Mouse (Mus musculus) neural tube, embryonic 14.5 days (tissue): ENCODE results near the gene Pwp2. TPM values are rescaled to one million over a fixed set of nuclear protein-coding genes. Genes with fewer than 3 reads are reported as not detected.

Source experiments
- ATAC-seq: fragments of 200-750 bp; cut with Nextera tagmentation; 2 replicates; pipeline ENCODE4 v1.8.0; 2017; ENCODE audit warnings: low read depth, mild to moderate bottlenecking, moderate TSS enrichment, moderate library complexity
- H3K27ac ChIP-seq: fragments of 300-500 bp; sonication (generic); 2 replicates; pipeline ENCODE4 v1.5.1; 2014; ENCODE audit warnings: low read depth, mild to moderate bottlenecking, control low read depth, low read length, moderate library complexity, mixed read lengths
- H3K27me3 ChIP-seq: fragments of 300-500 bp; sonication (generic); 2 replicates; pipeline ENCODE4 v1.6.1; 2014; ENCODE audit warnings: low read length; ENCODE audit not compliant: control insufficient read depth, insufficient read depth
- H3K36me3 ChIP-seq: fragments of 300-500 bp; sonication (generic); 2 replicates; pipeline ENCODE4 v1.6.1; 2014; ENCODE audit warnings: low read length, mixed read lengths; ENCODE audit not compliant: control insufficient read depth, insufficient read depth
- H3K4me1 ChIP-seq: fragments of 300-500 bp; sonication (generic); 2 replicates; pipeline ENCODE4 v1.6.1; 2014; ENCODE audit warnings: low read length; ENCODE audit not compliant: control insufficient read depth, insufficient read depth
- H3K4me2 ChIP-seq: fragments of 300-500 bp; sonication (generic); 2 replicates; pipeline ENCODE4 v1.6.1; 2014; ENCODE audit warnings: mild to moderate bottlenecking, low read depth, low read length, control low read depth
- H3K4me3 ChIP-seq: fragments of 300-500 bp; sonication (generic); 2 replicates; pipeline ENCODE4 v1.5.1; 2014; ENCODE audit warnings: low read depth, low read length, control low read depth, mixed read lengths
- H3K9ac ChIP-seq: fragments of 300-500 bp; sonication (generic); replicated peaks from 2 replicates; pipeline ENCODE4 v1.6.1; 2014; ENCODE audit warnings: low read depth, mild to moderate bottlenecking, control low read depth, low read length, mixed read lengths
- H3K9me3 ChIP-seq: fragments of 300-500 bp; sonication (generic); 2 replicates; pipeline ENCODE4 v1.6.1; 2016; ENCODE audit warnings: low read length; ENCODE audit not compliant: control insufficient read depth
- WGBS: fragments of 180-500 bp; shearing (Covaris S2); extraction: QIAGEN DNeasy Blood & Tissue Kit; methylation state at CpG from one replicate; pipeline ENCODE4 v1.1.7; 2014; 5-methylcytosine and 5-hydroxymethylcytosine counted together
- polyA plus RNA-seq: library from polyadenylated mRNA; unstranded; fragments of >200 nt; fragmentation: Nextera tagmentation; extraction: Ambion mirVana; gene quantifications from 2 replicates; pipeline ENCODE4 v1.2.1, GENCODE M21; 2014

The Pwp2 gene
- polyA plus RNA-seq, 1 experiment from 2014 or later, result 12.7 TPM

- Histone ChIP-seq H3K27ac (no peak overlapping the region), H3K4me2 (peak overlapping the region; percentile 32), H3K36me3 (peaks cover 27% of the 10 kb centered on the region), H3K27me3 (no peaks in the 10 kb centered on the region), H3K4me3 (no peak overlapping the region), H3K9me3 (no peaks in the 10 kb centered on the region), H3K9ac (0 out of 2 replicates have a peak overlapping the region, but pooled peaks have one; percentile 21), H3K4me1 (0 out of 2 replicates have a peak, but pooled peaks cover 3% of the 10 kb centered on the region)
- WGBS, result 3% methylated on average over 7 of the region's 7 CpGs
- peak; percentile 83 for ATAC-seq
These were observed 25.0 kb downstream of the Pwp2 start for GRCm38 (mm10) chr10:78159906-78160305.

- ATAC-seq, result 0 out of 2 replicates have a peak, but pooled peaks have one; percentile 25
- 14% methylated on average over 17 of the region's 17 CpGs for WGBS
- peak overlapping the region; percentile 32 for H3K4me2 ChIP-seq
- H3K27me3 ChIP-seq, result no peaks in the 10 kb centered on the region
- H3K4me3 ChIP-seq, result no peak overlapping the region
- no peaks in the 10 kb centered on the region for H3K9me3 ChIP-seq
- H3K27ac ChIP-seq, result no peak overlapping the region
- H3K4me1 ChIP-seq, result 0 out of 2 replicates have a peak, but pooled peaks cover 3% of the 10 kb centered on the region
- 0 out of 2 replicates have a peak overlapping the region, but pooled peaks have one; percentile 21 for H3K9ac ChIP-seq
- H3K36me3 ChIP-seq, result peaks cover 21% of the 10 kb centered on the region
These were observed 25.6 kb downstream of the Pwp2 start for GRCm38 (mm10) chr10:78159252-78159878.

DNA sequence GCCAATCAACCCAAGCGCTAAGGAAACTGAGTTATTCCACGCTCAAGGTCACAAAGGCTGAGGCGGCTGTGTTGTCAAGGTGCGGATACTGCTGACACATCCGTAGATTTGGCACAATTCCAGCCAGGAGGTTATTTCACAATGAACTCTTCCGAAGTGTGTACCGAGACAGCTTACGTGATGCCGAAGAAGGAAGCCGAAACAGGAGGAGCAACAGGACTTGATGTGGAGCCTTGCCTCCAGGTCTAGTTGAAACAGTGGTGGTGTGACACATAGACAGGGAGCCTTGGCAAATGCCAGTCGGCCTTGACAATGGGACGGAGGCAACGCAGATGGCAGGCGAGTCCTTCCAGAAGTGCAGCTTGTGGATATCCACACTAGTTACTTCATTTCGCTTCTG, 26.9 kb downstream of the Pwp2 start:
- Histone ChIP-seq H3K9ac (no peak overlapping the region), H3K36me3 (peaks cover 14% of the 10 kb centered on the region), H3K9me3 (no peaks in the 10 kb centered on the region), H3K4me3 (no peak overlapping the region), H3K4me1 (0 out of 2 replicates have a peak, but pooled peaks cover 3% of the 10 kb centered on the region), H3K27ac (no peak overlapping the region), H3K4me2 (no peak overlapping the region), H3K27me3 (no peaks in the 10 kb centered on the region)
- ATAC-seq, result no peak
- WGBS, result 92% methylated on average over 15 of the region's 15 CpGs

DNA sequence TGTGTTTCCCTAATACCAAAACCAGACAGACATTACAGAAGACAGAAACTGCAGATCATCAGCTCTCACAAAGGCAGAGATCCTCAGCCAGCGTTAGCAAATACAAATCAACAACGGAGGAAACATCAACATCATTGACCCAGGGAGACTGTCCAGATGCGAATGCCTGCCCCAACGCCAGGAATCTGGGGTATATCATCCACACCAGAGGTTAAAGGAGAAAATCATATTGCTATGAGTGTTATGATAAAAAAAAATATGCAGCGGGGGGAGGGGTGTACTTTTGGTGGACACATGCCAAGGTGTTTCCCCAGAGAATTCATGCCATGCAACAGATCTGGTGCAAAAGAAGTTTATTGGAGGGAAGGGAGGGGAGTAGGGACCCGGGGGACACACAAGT, 28.0 kb downstream of the Pwp2 start:
- Histone ChIP-seq H3K9me3 (no peaks in the 10 kb centered on the region), H3K27me3 (no peaks in the 10 kb centered on the region), H3K27ac (no peak overlapping the region), H3K4me3 (no peak overlapping the region), H3K4me2 (no peak overlapping the region), H3K36me3 (peaks cover 3% of the 10 kb centered on the region; the same call in 1 of the 2 replicates), H3K9ac (no peak overlapping the region), H3K4me1 (0 out of 2 replicates have a peak, but pooled peaks cover 3% of the 10 kb centered on the region)
- ATAC-seq, result no peak
- WGBS, result 81% methylated on average over 6 of the region's 6 CpGs

GRCm38 (mm10) chr10:78148834-78149766, 35.8 kb downstream of the Pwp2 start:
- H3K9ac ChIP-seq, result no peak overlapping the region
- WGBS, result 73% methylated on average over 10 of the region's 10 CpGs
- H3K4me1 ChIP-seq, result no peaks in the 10 kb centered on the region
- no peak overlapping the region for H3K4me3 ChIP-seq
- no peak overlapping the region for H3K4me2 ChIP-seq
- no peak for ATAC-seq
- H3K27ac ChIP-seq, result no peak overlapping the region
- no peaks in the 10 kb centered on the region for H3K36me3 ChIP-seq
- H3K9me3 ChIP-seq, result no peaks in the 10 kb centered on the region
- no peaks in the 10 kb centered on the region for H3K27me3 ChIP-seq

- Histone ChIP-seq H3K4me1 (no peaks in the 10 kb centered on the region), H3K4me2 (no peak overlapping the region), H3K36me3 (no peaks in the 10 kb centered on the region), H3K27me3 (no peaks in the 10 kb centered on the region), H3K9me3 (no peaks in the 10 kb centered on the region), H3K27ac (no peak overlapping the region), H3K9ac (no peak overlapping the region), H3K4me3 (no peak overlapping the region)
- WGBS, result 89% methylated on average over 4 of the region's 4 CpGs
- ATAC-seq, result no peak
These were observed 37.0 kb downstream of the Pwp2 start for GRCm38 (mm10) chr10:78147908-78148441.

DNA sequence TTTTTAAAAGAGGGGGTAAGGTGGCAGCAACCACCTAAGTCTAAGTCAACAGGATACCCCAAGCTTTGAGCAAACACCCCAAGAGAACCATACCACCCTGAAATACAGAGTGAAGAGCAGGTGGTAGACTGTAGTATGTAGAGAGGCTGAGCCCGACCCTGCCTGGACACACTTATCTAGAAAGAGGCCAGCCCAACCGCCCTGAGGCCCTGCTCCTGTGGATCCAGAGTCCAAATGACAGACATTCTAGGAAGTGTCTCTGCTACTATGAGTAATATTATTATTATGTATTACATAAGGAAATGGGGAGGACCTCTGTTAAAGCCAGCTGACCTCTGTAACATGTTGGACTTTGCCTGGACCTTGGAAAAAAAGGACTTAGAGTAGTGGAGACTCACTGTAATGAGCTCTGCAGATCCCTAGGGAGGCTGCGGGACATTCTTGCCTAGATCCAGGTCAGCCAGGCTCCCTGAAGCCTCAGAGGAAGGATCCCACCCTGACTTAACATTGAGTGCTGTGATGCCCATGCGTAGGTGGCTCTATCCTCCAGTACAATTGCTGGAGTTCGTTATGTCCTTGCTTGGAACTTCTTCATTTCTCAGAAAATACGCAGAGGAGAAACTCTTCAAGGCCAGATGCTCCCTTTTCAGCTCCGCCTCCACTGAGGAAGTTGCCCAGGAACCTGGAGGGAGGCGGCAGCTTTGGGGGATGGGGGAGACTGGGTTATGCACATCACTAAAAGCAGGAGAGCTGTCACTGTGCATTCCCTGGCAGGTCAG, 41.0 kb downstream of the Pwp2 start:
- Histone ChIP-seq H3K4me1 (no peaks in the 10 kb centered on the region), H3K4me2 (no peak overlapping the region), H3K4me3 (no peak overlapping the region), H3K9me3 (no peaks in the 10 kb centered on the region), H3K27me3 (no peaks in the 10 kb centered on the region), H3K9ac (no peak overlapping the region), H3K36me3 (no peaks in the 10 kb centered on the region), H3K27ac (no peak overlapping the region)
- WGBS, result 63% methylated on average over 8 of the region's 8 CpGs
- no peak for ATAC-seq

DNA sequence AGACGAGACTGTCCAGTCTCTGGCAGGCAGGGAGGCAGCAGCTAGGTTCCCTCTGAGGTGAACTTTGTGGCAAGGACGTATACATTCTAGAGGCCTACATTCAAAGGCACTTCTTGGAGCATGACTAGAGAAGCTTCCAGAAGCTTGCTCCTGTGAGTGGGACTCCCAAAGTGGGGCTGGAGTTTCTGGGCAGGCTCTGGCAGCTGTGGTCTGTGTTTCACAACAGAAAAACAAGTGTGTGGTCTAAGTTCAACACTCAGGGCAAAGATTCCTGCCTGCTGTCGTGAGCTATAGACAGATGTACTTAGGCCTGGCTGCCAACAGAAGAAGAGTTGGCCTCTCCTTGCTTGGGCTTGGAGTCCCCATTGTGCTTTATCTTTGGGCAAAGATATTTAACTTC, 44.1 kb downstream of the Pwp2 start:
- Histone ChIP-seq H3K4me2 (no peak overlapping the region), H3K4me1 (no peaks in the 10 kb centered on the region), H3K27ac (no peak overlapping the region), H3K27me3 (no peaks in the 10 kb centered on the region; the same call in 1 of the 2 replicates), H3K36me3 (no peaks in the 10 kb centered on the region), H3K9me3 (no peaks in the 10 kb centered on the region), H3K9ac (no peak overlapping the region), H3K4me3 (no peak overlapping the region)
- 82% methylated on average over 3 of the region's 3 CpGs for WGBS
- ATAC-seq, result no peak
